Comparison of ENCODE assay signal across 12 mouse cellular contexts in the genomic region with DNA sequence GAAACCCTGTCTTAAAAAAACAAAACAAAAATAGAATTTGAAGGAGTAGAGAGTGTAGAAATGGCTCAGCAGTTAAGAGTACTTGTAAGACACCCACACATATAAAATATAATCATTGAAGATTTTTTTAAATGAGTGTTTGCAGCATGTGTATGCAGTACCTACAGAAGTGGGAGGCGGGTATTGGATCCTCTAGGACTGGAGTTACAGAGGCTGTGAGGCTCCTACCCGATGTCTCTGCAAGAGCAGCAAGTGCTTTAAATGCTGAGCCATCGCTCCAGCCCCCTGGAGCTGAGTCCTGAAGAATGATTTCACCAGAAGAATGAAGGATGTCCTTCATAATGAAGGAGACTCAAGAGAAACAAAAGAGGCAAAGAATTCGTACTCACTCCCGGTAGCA.
"Had no signal": no experiment of that assay in that cellular context is flagged by ENCODE, and none has a peak within 500 bp of the region (broad histone marks: within the 10 kb centered on the region; RNA-seq: fewer than 3 reads in every experiment).

No protein-coding gene starts in this region.

- DNase-seq: lung, adult 18-20 months; lung, embryonic 14.5 days; lung, postnatal 10 days; lung, postnatal 4 days; midbrain, embryonic 14.5 days; retina, postnatal 1 day; right cerebral cortex, postnatal 14 days; right cerebral cortex, postnatal 4 days; spleen, adult 18-20 months; thymus, adult 2 months; thymus, postnatal 25 days; thymus, postnatal 4 days had no signal
